Mouse (Mus musculus): ENCODE data around the gene Rin1. TPM values are rescaled to one million over a fixed set of nuclear protein-coding genes. Genes with fewer than 3 reads are reported as not detected.
"Not testable (repeated sequence)": the region's sequence is repeated elsewhere in the genome, so short reads cannot be mapped to it uniquely, and the experiment has no call there.

The Rin1 gene
- total and polyA plus RNA-seq, 3 experiments: 3.1 to 9.6 (median 8.8) TPM

- DNase-seq: no peak
Observed at GRCm38 (mm10) chr19:5068570-5069234, 18.4 kb downstream of the Rin1 start.

GRCm38 (mm10) chr19:5069486-5069885 is 19.2 kb downstream of the Rin1 start:
- no peak for DNase-seq

GRCm38 (mm10) chr19:5069978-5070377 is 19.7 kb downstream of the Rin1 start:
- DNase-seq: no peak

- DNase-seq: no peak
Observed at GRCm38 (mm10) chr19:5071077-5071476, 20.8 kb downstream of the Rin1 start.

- DNase-seq: peak; percentile 86
Observed at GRCm38 (mm10) chr19:5071545-5072369, 21.5 kb downstream of the Rin1 start.

GRCm38 (mm10) chr19:5072389-5073019 is 22.2 kb downstream of the Rin1 start:
- DNase-seq: peak; percentile 38

GRCm38 (mm10) chr19:5073028-5073427 is 22.7 kb downstream of the Rin1 start:
- DNase-seq: peak; percentile 45

- DNase-seq: no peak
Observed at GRCm38 (mm10) chr19:5073518-5073917, 23.2 kb downstream of the Rin1 start.

- DNase-seq: no peak
Observed at GRCm38 (mm10) chr19:5079279-5079678, 29.0 kb downstream of the Rin1 start.

GRCm38 (mm10) chr19:5082005-5082404 is 31.7 kb downstream of the Rin1 start:
- DNase-seq: no peak

GRCm38 (mm10) chr19:5082596-5082995 is 32.3 kb downstream of the Rin1 start:
- DNase-seq: no peak

GRCm38 (mm10) chr19:5083961-5084833 is 33.9 kb downstream of the Rin1 start:
- no peak for DNase-seq

GRCm38 (mm10) chr19:5084834-5085144 is 34.5 kb downstream of the Rin1 start:
- no peak for DNase-seq

GRCm38 (mm10) chr19:5085145-5085863 is 35.0 kb downstream of the Rin1 start, which contains the start of gene Tmem151a:
TSS of gene Tmem151a (minus strand) at chr19:5085531.
- DNase-seq: peak; percentile 83

- not testable (repeated sequence) for DNase-seq
Observed at GRCm38 (mm10) chr19:5086533-5086932, 36.3 kb downstream of the Rin1 start.

- peak; percentile 95 for DNase-seq
Observed at GRCm38 (mm10) chr19:5087884-5088728, 37.8 kb downstream of the Rin1 start, which contains the start of gene Yif1a. TSS of gene Yif1a (plus strand) at chr19:5088538.

- DNase-seq: no peak
Observed at GRCm38 (mm10) chr19:5089324-5089723, 39.0 kb downstream of the Rin1 start.

GRCm38 (mm10) chr19:5092083-5092482 is 41.8 kb downstream of the Rin1 start:
- DNase-seq: no peak

- DNase-seq: no peak
Observed at GRCm38 (mm10) chr19:5093481-5094242, 43.4 kb downstream of the Rin1 start.
